Mouse (Mus musculus): Measurements from ENCODE around the gene Slx4ip. TPM values are rescaled to one million over a fixed set of nuclear protein-coding genes. Genes with fewer than 3 reads are reported as not detected.

Slx4ip gene
- total and polyA plus RNA-seq, 3 experiments = 1.3 to 2.5 TPM; not detected in 1

DNA sequence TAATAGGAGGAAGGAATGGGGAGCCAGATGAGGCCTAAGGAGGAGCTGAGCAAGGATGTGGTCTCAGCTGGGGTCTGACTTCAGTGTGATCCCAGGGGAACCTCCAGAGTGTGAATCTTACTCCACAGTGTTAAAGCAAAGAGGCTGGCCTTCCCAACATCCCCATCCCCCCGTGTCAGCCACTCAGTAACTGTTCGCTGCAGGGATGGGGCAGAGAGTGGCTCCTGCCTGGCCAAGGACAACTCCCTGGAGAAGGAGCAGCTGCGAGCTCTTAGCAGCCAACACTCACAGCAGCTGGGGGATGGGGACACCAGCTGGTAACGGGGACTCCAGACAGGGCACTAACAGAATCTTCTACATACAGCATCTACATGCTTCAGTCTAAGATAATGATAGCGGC lies 210.1 kb downstream of the Slx4ip start:
- TF ChIP-seq MYC (IDR thresholded peaks at IDR 0.05; ENCODE audit: low read depth, low read length) (no peak), GABPA (IDR thresholded peaks at IDR 0.05; ENCODE audit: low read depth, low read length) (no peak), GATA1 (IDR thresholded peaks at IDR 0.05; ENCODE audit: low read depth, low read length) (no peak), CHD1 (IDR thresholded peaks at IDR 0.05; ENCODE audit: low read depth, low read length) (no peak), RCOR1 (IDR thresholded peaks at IDR 0.05; ENCODE audit: low read depth, low read length) (no peak), ETS1 (IDR thresholded peaks at IDR 0.05; ENCODE audit: low read depth, low read length) (no peak), UBTF (IDR thresholded peaks at IDR 0.05; ENCODE audit: borderline replicate concordance, insufficient read depth, low read depth, low read length) (no peak), MYB (IDR thresholded peaks at IDR 0.05; ENCODE audit: low read depth, low read length) (no peak), TBP (IDR thresholded peaks at IDR 0.05; ENCODE audit: low read depth, low read length) (no peak), POLR2AphosphoS5 (IDR thresholded peaks at IDR 0.05; ENCODE audit: borderline replicate concordance, low read depth, low read length) (no peak)
- DNase-seq (ENCODE audit: low read depth, low spot score) = no peak
- Histone ChIP-seq H3K9me3 (replicated peaks; ENCODE audit: insufficient read depth, low read length) (no peaks in the 10 kb centered on the region), H3K79me2 (ENCODE audit: control insufficient read depth, insufficient read depth, low read length, poor library complexity) (no peaks in the 10 kb centered on the region), H3K4me1 (ENCODE audit: control insufficient read depth in 1 of 2, insufficient read depth in 2 of 2, low read length in 2 of 2) (no peaks in the 10 kb centered on the region), H3K36me3 (ENCODE audit: control insufficient read depth in 1 of 2, insufficient read depth in 2 of 2, low read length in 2 of 2) (no peaks in the 10 kb centered on the region), H3K9ac (ENCODE audit: control insufficient read depth, low read depth, low read length, poor library complexity, severe bottlenecking) (no peak overlapping the region), H3K27ac (ENCODE audit: control insufficient read depth, low read depth, low read length) (no peak overlapping the region), H3K27me3 (ENCODE audit: control insufficient read depth in 1 of 2, insufficient read depth in 2 of 2, low read length in 2 of 2) (no peaks in the 10 kb centered on the region), H3K4me3 (ENCODE audit: control insufficient read depth in 1 of 2, insufficient read depth in 1 of 2, low read depth in 2 of 2, low read length in 2 of 2) (no peak overlapping the region)

- Histone ChIP-seq H3K4me1 (ENCODE audit: control insufficient read depth in 1 of 2, insufficient read depth in 2 of 2, low read length in 2 of 2) (no peaks in the 10 kb centered on the region), H3K9ac (ENCODE audit: control insufficient read depth, low read depth, low read length, poor library complexity, severe bottlenecking) (no peak overlapping the region), H3K9me3 (replicated peaks; ENCODE audit: insufficient read depth, low read length) (no peaks in the 10 kb centered on the region), H3K36me3 (ENCODE audit: control insufficient read depth in 1 of 2, insufficient read depth in 2 of 2, low read length in 2 of 2) (no peaks in the 10 kb centered on the region), H3K79me2 (ENCODE audit: control insufficient read depth, insufficient read depth, low read length, poor library complexity) (no peaks in the 10 kb centered on the region), H3K27ac (ENCODE audit: control insufficient read depth, low read depth, low read length) (no peak overlapping the region), H3K4me3 (ENCODE audit: control insufficient read depth in 1 of 2, insufficient read depth in 1 of 2, low read depth in 2 of 2, low read length in 2 of 2) (no peak overlapping the region), H3K27me3 (ENCODE audit: control insufficient read depth in 1 of 2, insufficient read depth in 2 of 2, low read length in 2 of 2) (no peaks in the 10 kb centered on the region)
- DNase-seq (ENCODE audit: low read depth, low spot score) = no peak
- TF ChIP-seq SIN3A (IDR thresholded peaks at IDR 0.05; ENCODE audit: low read length) (no peak), BHLHE40 (IDR thresholded peaks at IDR 0.05; ENCODE audit: borderline replicate concordance, low read depth, low read length) (no peak), TAL1 (IDR thresholded peaks at IDR 0.05; ENCODE audit: low read length) (no peak), E2F4 (IDR thresholded peaks at IDR 0.05; ENCODE audit: borderline replicate concordance, low read depth, low read length) (no peak)
Observed at GRCm38 (mm10) chr2:137107203-137107602, 216.2 kb downstream of the Slx4ip start.

DNA sequence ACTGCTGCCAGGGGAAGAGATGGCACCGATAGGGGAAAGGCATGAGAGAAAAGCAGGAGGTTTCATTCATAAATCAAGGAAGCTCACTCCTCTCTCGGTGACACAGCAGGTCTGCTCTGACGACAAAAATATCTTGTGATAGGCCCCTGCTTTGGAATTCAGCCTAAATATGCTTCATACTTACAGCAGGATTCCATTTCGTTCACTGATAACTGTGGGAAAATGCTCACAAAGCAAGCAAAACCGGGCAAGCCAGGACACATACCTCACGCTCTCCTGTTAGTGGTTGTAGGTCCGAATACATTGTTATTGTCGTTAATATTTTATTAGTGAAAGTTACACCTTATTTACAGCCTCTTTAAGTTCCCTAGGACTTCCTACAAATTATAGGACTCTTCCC lies 216.9 kb downstream of the Slx4ip start:
- Histone ChIP-seq H3K4me1 (ENCODE audit: control insufficient read depth in 1 of 2, insufficient read depth in 2 of 2, low read length in 2 of 2) (no peaks in the 10 kb centered on the region), H3K4me3 (ENCODE audit: control insufficient read depth in 1 of 2, insufficient read depth in 1 of 2, low read depth in 2 of 2, low read length in 2 of 2) (no peak overlapping the region), H3K36me3 (ENCODE audit: control insufficient read depth in 1 of 2, insufficient read depth in 2 of 2, low read length in 2 of 2) (no peaks in the 10 kb centered on the region), H3K9ac (ENCODE audit: control insufficient read depth, low read depth, low read length, poor library complexity, severe bottlenecking) (no peak overlapping the region), H3K9me3 (replicated peaks; ENCODE audit: insufficient read depth, low read length) (no peaks in the 10 kb centered on the region), H3K27ac (ENCODE audit: control insufficient read depth, low read depth, low read length) (no peak overlapping the region), H3K27me3 (ENCODE audit: control insufficient read depth in 1 of 2, insufficient read depth in 2 of 2, low read length in 2 of 2) (no peaks in the 10 kb centered on the region), H3K79me2 (ENCODE audit: control insufficient read depth, insufficient read depth, low read length, poor library complexity) (no peaks in the 10 kb centered on the region)
- TF ChIP-seq CTCF (IDR thresholded peaks at IDR 0.05 in 2 of 3, conservative IDR thresholded peaks at IDR 0.05 in 1 of 3; ENCODE audit: control insufficient read depth in 1 of 3, insufficient read depth in 1 of 3, low read depth in 2 of 3, low read length in 3 of 3, poor library complexity in 1 of 3, severe bottlenecking in 1 of 3) (no peak), USF2 (IDR thresholded peaks at IDR 0.05; ENCODE audit: borderline replicate concordance in 1 of 2, insufficient read depth in 1 of 2, low read depth in 1 of 2, low read length in 2 of 2) (no peak), ELF1 (IDR thresholded peaks at IDR 0.05; ENCODE audit: low read depth, low read length) (no peak), CHD2 (IDR thresholded peaks at IDR 0.05; ENCODE audit: low read length) (no peak), RCOR1 (IDR thresholded peaks at IDR 0.05; ENCODE audit: low read depth, low read length) (no peak), EP300 (IDR thresholded peaks at IDR 0.05; ENCODE audit: low read depth in 1 of 2, low read length in 2 of 2) (no peak), MYC (IDR thresholded peaks at IDR 0.05; ENCODE audit: low read depth, low read length) (no peak), MAZ (IDR thresholded peaks at IDR 0.05; ENCODE audit: low read depth, low read length) (no peak), UBTF (IDR thresholded peaks at IDR 0.05; ENCODE audit: borderline replicate concordance, insufficient read depth, low read depth, low read length) (no peak), GATA1 (IDR thresholded peaks at IDR 0.05; ENCODE audit: low read depth, low read length) (no peak), ZKSCAN1 (IDR thresholded peaks at IDR 0.05; ENCODE audit: low read depth, low read length) (no peak), MEF2A (IDR thresholded peaks at IDR 0.05; ENCODE audit: extremely low read depth, insufficient replicate concordance, low read depth, low read length, poor library complexity, severe bottlenecking) (no peak), ETS1 (IDR thresholded peaks at IDR 0.05; ENCODE audit: low read depth, low read length) (no peak), USF1 (IDR thresholded peaks at IDR 0.05; ENCODE audit: low read depth, low read length) (no peak), POLR2A (IDR thresholded peaks at IDR 0.05; ENCODE audit: control insufficient read depth in 1 of 2, insufficient read depth in 1 of 2, low read depth in 1 of 2, low read length in 2 of 2, poor library complexity in 1 of 2) (no peak), POLR2AphosphoS5 (IDR thresholded peaks at IDR 0.05; ENCODE audit: borderline replicate concordance, low read depth, low read length) (no peak), E2F4 (IDR thresholded peaks at IDR 0.05; ENCODE audit: borderline replicate concordance, low read depth, low read length) (no peak)
- DNase-seq (ENCODE audit: low read depth, low spot score) = no peak

Measured in MEL (cell line).